Mouse (Mus musculus) CH12.LX (cell line): ENCODE measurements around the gene Adamts15. TPM values are rescaled to one million over a fixed set of nuclear protein-coding genes. Genes with fewer than 3 reads are reported as not detected.

Experiments used
- DNase-seq: peaks from one replicate; pipeline ENCODE4 v3.0.0-alpha.2; 2013; ENCODE audit errors: extremely low read depth
- H3K27ac ChIP-seq: 2 replicates; pipeline ENCODE4 v1.5.1; 2012; ENCODE audit warnings: low read depth, mild to moderate bottlenecking, control low read depth, moderate library complexity; ENCODE audit not compliant: insufficient read depth
- H3K27me3 ChIP-seq: replicated peaks from 2 replicates; pipeline ENCODE3; 2012; ENCODE audit warnings: inconsistent platforms
- H3K36me3 ChIP-seq, 2 experiments: replicated peaks in 1 of 2; 2 replicates each; pipeline versions ENCODE3 to v1.6.1; 2012; ENCODE audit warnings: inconsistent platforms in 1 of 2, low read length in 1 of 2, mild to moderate bottlenecking in 1 of 2, mixed read lengths in 1 of 2, moderate library complexity in 1 of 2; ENCODE audit not compliant: control insufficient read depth in 1 of 2, insufficient read depth in 1 of 2
- H3K4me1 ChIP-seq, 2 experiments: 2 replicates each; pipeline ENCODE4 v1.6.1; 2012; ENCODE audit warnings: inconsistent platforms in 1 of 2, moderate library complexity in 1 of 2; ENCODE audit not compliant: insufficient read depth in 2 of 2, control insufficient read depth in 1 of 2
- H3K4me2 ChIP-seq: 2 replicates; pipeline ENCODE4 v1.6.1; 2012; ENCODE audit warnings: low read depth, mild to moderate bottlenecking, control low read depth; ENCODE audit not compliant: poor library complexity, insufficient read depth, severe bottlenecking
- H3K4me3 ChIP-seq, 3 experiments: fragments of 150-350 bp in 1 of 3; sonication (generic) in 1 of 3; replicated peaks in 1 of 3; 2 replicates each; pipeline versions ENCODE3 to v1.5.1; 2011 to 2012; ENCODE audit warnings: low read depth in 2 of 3, low read length in 2 of 3, mild to moderate bottlenecking in 2 of 3, moderate library complexity in 2 of 3, control low read depth in 1 of 3, improper control_type of control experiment in 1 of 3, inconsistent platforms in 1 of 3, mixed read lengths in 1 of 3; ENCODE audit not compliant: poor library complexity in 1 of 3
- H3K79me2 ChIP-seq: replicated peaks from 2 replicates; pipeline ENCODE4 v1.6.1; 2012; ENCODE audit warnings: mild to moderate bottlenecking, moderate library complexity; ENCODE audit not compliant: control insufficient read depth, poor library complexity, insufficient read depth, severe bottlenecking; ENCODE audit errors: extremely low read depth
- H3K9ac ChIP-seq: 2 replicates; pipeline ENCODE4 v1.6.1; 2012; ENCODE audit warnings: low read depth, mild to moderate bottlenecking, control low read depth, moderate library complexity; ENCODE audit not compliant: insufficient read depth
- H3K9me3 ChIP-seq: replicated peaks from 2 replicates; pipeline ENCODE3; 2012; ENCODE audit warnings: low read length, inconsistent platforms, mixed read lengths
- BHLHE40 ChIP-seq: IDR thresholded peaks from 2 replicates; pipeline ENCODE4 v1.6.1; 2011; ENCODE audit warnings: mild to moderate bottlenecking, low read depth, low read length, improper control_type of control experiment
- CHD1 ChIP-seq: IDR thresholded peaks from 2 replicates; pipeline ENCODE4 v1.6.1; 2012; ENCODE audit warnings: low read depth, low read length, improper control_type of control experiment, inconsistent platforms
- CHD2 ChIP-seq: IDR thresholded peaks from 2 replicates; pipeline ENCODE4 v1.6.1; 2011; ENCODE audit warnings: low read length, improper control_type of control experiment
- E2F4 ChIP-seq: IDR thresholded peaks from 2 replicates; pipeline ENCODE4 v1.6.1; 2011; ENCODE audit warnings: low read depth, low read length, improper control_type of control experiment; ENCODE audit not compliant: insufficient replicate concordance
- ETS1 ChIP-seq: conservative IDR thresholded peaks from 2 replicates; pipeline ENCODE4 v1.6.1; 2012; ENCODE audit warnings: low read depth, mild to moderate bottlenecking, inconsistent platforms, low read length, improper control_type of control experiment, moderate library complexity
- HCFC1 ChIP-seq: IDR thresholded peaks from 2 replicates; pipeline ENCODE4 v1.6.1; 2012; ENCODE audit warnings: low read depth, mild to moderate bottlenecking, inconsistent platforms, low read length, improper control_type of control experiment
- JUN ChIP-seq: IDR thresholded peaks from 2 replicates; pipeline ENCODE4 v1.6.1; 2011; ENCODE audit warnings: low read depth, mild to moderate bottlenecking, low read length, improper control_type of control experiment, moderate library complexity; ENCODE audit not compliant: insufficient read depth
- KAT2A ChIP-seq: IDR thresholded peaks from 2 replicates; pipeline ENCODE4 v1.6.1; 2012; ENCODE audit warnings: low read length, improper control_type of control experiment, inconsistent platforms; ENCODE audit not compliant: insufficient replicate concordance
- MAX ChIP-seq: IDR thresholded peaks from 2 replicates; pipeline ENCODE4 v1.6.1; 2011; ENCODE audit warnings: low read length, improper control_type of control experiment
- MAZ ChIP-seq: IDR thresholded peaks from 2 replicates; pipeline ENCODE4 v1.6.1; 2012; ENCODE audit warnings: low read depth, mild to moderate bottlenecking, inconsistent platforms, low read length, improper control_type of control experiment, moderate library complexity
- MEF2A ChIP-seq: IDR thresholded peaks from 2 replicates; pipeline ENCODE4 v1.6.1; 2014; ENCODE audit warnings: low read depth, mild to moderate bottlenecking, inconsistent platforms, low read length, improper control_type of control experiment, borderline replicate concordance
- MYC ChIP-seq: IDR thresholded peaks from 2 replicates; pipeline ENCODE4 v1.6.1; 2011; ENCODE audit warnings: low read depth, mild to moderate bottlenecking, improper control_type of control experiment, low read length
- NRF1 ChIP-seq: IDR thresholded peaks from 2 replicates; pipeline ENCODE4 v1.6.1; 2014; ENCODE audit warnings: low read depth, mild to moderate bottlenecking, inconsistent platforms, low read length, improper control_type of control experiment, moderate library complexity
- PAX5 ChIP-seq: IDR thresholded peaks from 2 replicates; pipeline ENCODE4 v1.6.1; 2012; ENCODE audit warnings: low read length, inconsistent platforms, mixed read lengths
- POLR2A ChIP-seq: IDR thresholded peaks from 2 replicates; pipeline ENCODE4 v1.6.1; 2011; ENCODE audit warnings: low read depth, mild to moderate bottlenecking, improper control_type of control experiment, low read length
- RAD21 ChIP-seq: IDR thresholded peaks from 2 replicates; pipeline ENCODE4 v1.6.1; 2011; ENCODE audit warnings: low read depth, mild to moderate bottlenecking, low read length, improper control_type of control experiment, moderate library complexity
- SMC3 ChIP-seq: IDR thresholded peaks from 2 replicates; pipeline ENCODE4 v1.6.1; 2011; ENCODE audit warnings: low read depth, low read length, improper control_type of control experiment
- UBTF ChIP-seq: IDR thresholded peaks from 2 replicates; pipeline ENCODE4 v1.6.1; 2012; ENCODE audit warnings: low read depth, mild to moderate bottlenecking, inconsistent platforms, low read length, improper control_type of control experiment, moderate library complexity
- USF1 ChIP-seq: IDR thresholded peaks from 2 replicates; pipeline ENCODE4 v1.6.1; 2014; ENCODE audit warnings: low read depth, mild to moderate bottlenecking, inconsistent platforms, low read length, improper control_type of control experiment
- ZMIZ1 ChIP-seq: IDR thresholded peaks from 2 replicates; pipeline ENCODE4 v1.6.1; 2012; ENCODE audit warnings: low read depth, mild to moderate bottlenecking, inconsistent platforms, low read length, improper control_type of control experiment
- ZNF384 ChIP-seq: IDR thresholded peaks from 2 replicates; pipeline ENCODE4 v1.6.1; 2012; ENCODE audit warnings: low read depth, low read length, improper control_type of control experiment, inconsistent platforms
- dilution Hi-C: fragments of 300-500 bp; cut with MboI; formaldehyde crosslinking; loops from 2 replicates; pipeline ENCODE4 v1.14.3; 2020; ENCODE audit warnings: low sequenced_read_pairs; ENCODE audit not compliant: extremely low pct_unique_long_range_greater_than_20kb, extremely low pct_ligation_motif_present
- in situ Hi-C: fragments of 300-500 bp; cut with MboI; formaldehyde crosslinking; loops from 3 replicates; pipeline ENCODE4 v1.14.3; 2019; ENCODE audit warnings: low sequenced_read_pairs, low pct_ligation_motif_present, low pct_unique_long_range_greater_than_20kb, mixed read lengths
- polyA plus RNA-seq: library from polyadenylated mRNA; unstranded; fragments of >175 nt; gene quantifications from 2 replicates; pipeline ENCODE4 v1.2.1, GENCODE M21; 2012; ENCODE audit warnings: low read depth; ENCODE audit not compliant: insufficient read length
- total RNA-seq, 2 experiments: library from RNA; depleted of rRNA; stranded (reverse); fragments of 300-350 nt in 1 of 2; fragments of >200 nt in 1 of 2; gene quantifications; 2 replicates each; pipeline ENCODE4 v1.2.3; 2012 to 2014

Adamts15 gene
- total and polyA plus RNA-seq, 3 experiments = not detected

- dilution Hi-C loops = no loop called here
- in situ Hi-C loops = no loop called here
Observed at GRCm38 (mm10) chr9:30879947-30880273, 42.3 kb downstream of the Adamts15 start.

GRCm38 (mm10) chr9:30879248-30879946 is 42.9 kb downstream of the Adamts15 start:
- dilution Hi-C loops (no loop called here), in situ Hi-C loops (no loop called here)
- H3K27ac ChIP-seq = no peak overlapping the region
- H3K9ac ChIP-seq = no peak overlapping the region
- H3K4me3 ChIP-seq = no peak overlapping the region
- H3K79me2 ChIP-seq = no peaks in the 10 kb centered on the region
- TF ChIP-seq RAD21 = no peak
- no peak for TF ChIP-seq MAX
- TF ChIP-seq MYC = no peak
- TF ChIP-seq ETS1 = no peak
- no peak for TF ChIP-seq E2F4
- no peak for TF ChIP-seq UBTF
- TF ChIP-seq CHD1 = no peak
- no peak for TF ChIP-seq MEF2A
- H3K9me3 ChIP-seq = no peaks in the 10 kb centered on the region
- DNase-seq = no peak
- H3K36me3 ChIP-seq = no peaks in the 10 kb centered on the region
- H3K4me2 ChIP-seq = no peak overlapping the region
- H3K27me3 ChIP-seq = no peaks in the 10 kb centered on the region
- no peaks in the 10 kb centered on the region for H3K4me1 ChIP-seq

More at GRCm38 (mm10) chr9:30879947-30880273, 42.3 kb downstream of the Adamts15 start:
- Histone ChIP-seq H3K27ac (no peak overlapping the region), H3K4me3 (no peak overlapping the region), H3K9ac (no peak overlapping the region), H3K79me2 (no peaks in the 10 kb centered on the region), H3K27me3 (no peaks in the 10 kb centered on the region), H3K9me3 (no peaks in the 10 kb centered on the region), H3K4me2 (no peak overlapping the region), H3K4me1 (no peaks in the 10 kb centered on the region), H3K36me3 (no peaks in the 10 kb centered on the region)
- TF ChIP-seq E2F4 = no peak
- no peak for TF ChIP-seq POLR2A
- TF ChIP-seq HCFC1 = no peak
- no peak for TF ChIP-seq CHD1
- no peak for TF ChIP-seq JUN
- no peak for TF ChIP-seq USF1
- TF ChIP-seq MAZ = no peak
- no peak for TF ChIP-seq ZNF384
- no peak for TF ChIP-seq MAX
- TF ChIP-seq UBTF = no peak
- TF ChIP-seq ZMIZ1 = no peak
- TF ChIP-seq BHLHE40 = no peak
- TF ChIP-seq PAX5 = no peak
- no peak for TF ChIP-seq NRF1
- no peak for TF ChIP-seq SMC3
- no peak for TF ChIP-seq MYC
- no peak for TF ChIP-seq CHD2
- TF ChIP-seq KAT2A = no peak
- TF ChIP-seq ETS1 = no peak
- no peak for TF ChIP-seq RAD21
- DNase-seq = no peak
